Mouse (Mus musculus): ENCODE measurements around the gene A630076J17Rik. TPM values are rescaled to one million over a fixed set of nuclear protein-coding genes. Genes with fewer than 3 reads are reported as not detected.

Gene A630076J17Rik
- total and polyA plus RNA-seq, 3 experiments = not detected

GRCm38 (mm10) chr3:107221608-107222007, 8.8 kb upstream of the A630076J17Rik start, which contains the start of gene Cym:
Gene Cym (minus strand): TSS chr3:107221732.
- TF ChIP-seq MYB (IDR thresholded peaks at IDR 0.05; ENCODE audit: low read depth, low read length) = no peak
- no peak for TF ChIP-seq POLR2A (IDR thresholded peaks at IDR 0.05; ENCODE audit: control insufficient read depth in 1 of 2, insufficient read depth in 1 of 2, low read depth in 1 of 2, low read length in 2 of 2, poor library complexity in 1 of 2)
- TF ChIP-seq CHD1 (IDR thresholded peaks at IDR 0.05; ENCODE audit: low read depth, low read length) = no peak
- no peak for TF ChIP-seq EP300 (IDR thresholded peaks at IDR 0.05; ENCODE audit: low read depth in 1 of 2, low read length in 2 of 2)
- TF ChIP-seq E2F4 (IDR thresholded peaks at IDR 0.05; ENCODE audit: borderline replicate concordance, low read depth, low read length) = no peak
- TF ChIP-seq MAZ (IDR thresholded peaks at IDR 0.05; ENCODE audit: low read depth, low read length) = no peak
- no peak for TF ChIP-seq POLR2AphosphoS2 (IDR thresholded peaks at IDR 0.05; ENCODE audit: low read length)
- TF ChIP-seq NRF1 (IDR thresholded peaks at IDR 0.05; ENCODE audit: insufficient read depth, low read depth, low read length, poor library complexity, severe bottlenecking) = no peak
- TF ChIP-seq SMC3 (IDR thresholded peaks at IDR 0.05; ENCODE audit: low read depth, low read length) = no peak
- TF ChIP-seq JUND (IDR thresholded peaks at IDR 0.05; ENCODE audit: low read depth, low read length) = no peak
- TF ChIP-seq ETS1 (IDR thresholded peaks at IDR 0.05; ENCODE audit: low read depth, low read length) = no peak
- no peak for TF ChIP-seq MXI1 (IDR thresholded peaks at IDR 0.05; ENCODE audit: low read depth, low read length)
- TF ChIP-seq USF1 (IDR thresholded peaks at IDR 0.05; ENCODE audit: low read depth, low read length) = no peak
- no peak for TF ChIP-seq TBP (IDR thresholded peaks at IDR 0.05; ENCODE audit: low read depth, low read length)
- TF ChIP-seq SIN3A (IDR thresholded peaks at IDR 0.05; ENCODE audit: low read length) = no peak
- TF ChIP-seq MYC (IDR thresholded peaks at IDR 0.05; ENCODE audit: low read depth, low read length) = no peak
- no peak within 1 kb of the TSS for H3K4me3 ChIP-seq (ENCODE audit: control insufficient read depth in 1 of 2, insufficient read depth in 1 of 2, low read depth in 2 of 2, low read length in 2 of 2)
- no peaks in the 10 kb centered on the region for H3K4me1 ChIP-seq (ENCODE audit: control insufficient read depth in 1 of 2, insufficient read depth in 2 of 2, low read length in 2 of 2)
- DNase-seq (ENCODE audit: low read depth, low spot score) = no peak
- H3K27ac ChIP-seq (ENCODE audit: control insufficient read depth, low read depth, low read length) = no peak within 1 kb of the TSS
- H3K36me3 ChIP-seq (ENCODE audit: control insufficient read depth in 1 of 2, insufficient read depth in 2 of 2, low read length in 2 of 2) = no peaks in the 10 kb centered on the region
- H3K9me3 ChIP-seq (replicated peaks; ENCODE audit: insufficient read depth, low read length) = no peaks in the 10 kb centered on the region
- H3K79me2 ChIP-seq (ENCODE audit: control insufficient read depth, insufficient read depth, low read length, poor library complexity) = no peaks in the 10 kb centered on the region
- no peak within 1 kb of the TSS for H3K9ac ChIP-seq (ENCODE audit: control insufficient read depth, low read depth, low read length, poor library complexity, severe bottlenecking)
- peaks cover 0 to 7% of the 10 kb centered on the region in 2 experiments; a peak in 3 of 4 replicates for H3K27me3 ChIP-seq (ENCODE audit: control insufficient read depth in 1 of 2, insufficient read depth in 2 of 2, low read length in 2 of 2)

- H3K4me1 ChIP-seq (ENCODE audit: control insufficient read depth in 1 of 2, insufficient read depth in 2 of 2, low read length in 2 of 2) = no peaks in the 10 kb centered on the region
- no peaks in the 10 kb centered on the region for H3K36me3 ChIP-seq (ENCODE audit: control insufficient read depth in 1 of 2, insufficient read depth in 2 of 2, low read length in 2 of 2)
- H3K9ac ChIP-seq (ENCODE audit: control insufficient read depth, low read depth, low read length, poor library complexity, severe bottlenecking) = no peak overlapping the region
- TF ChIP-seq EP300 (IDR thresholded peaks at IDR 0.05; ENCODE audit: low read depth in 1 of 2, low read length in 2 of 2) (no peak), ELF1 (IDR thresholded peaks at IDR 0.05; ENCODE audit: low read depth, low read length) (no peak), CHD1 (IDR thresholded peaks at IDR 0.05; ENCODE audit: low read depth, low read length) (no peak), ZC3H11A (IDR thresholded peaks at IDR 0.05; ENCODE audit: low read depth, low read length) (no peak), NRF1 (IDR thresholded peaks at IDR 0.05; ENCODE audit: insufficient read depth, low read depth, low read length, poor library complexity, severe bottlenecking) (no peak), JUND (IDR thresholded peaks at IDR 0.05; ENCODE audit: low read depth, low read length) (no peak), RAD21 (IDR thresholded peaks at IDR 0.05; ENCODE audit: low read depth, low read length) (no peak)
- no peak overlapping the region for H3K4me3 ChIP-seq (ENCODE audit: control insufficient read depth in 1 of 2, insufficient read depth in 1 of 2, low read depth in 2 of 2, low read length in 2 of 2)
- no peaks in the 10 kb centered on the region for H3K79me2 ChIP-seq (ENCODE audit: control insufficient read depth, insufficient read depth, low read length, poor library complexity)
- peaks cover 0 to 1% of the 10 kb centered on the region in 2 experiments; a peak in 2 of 4 replicates for H3K27me3 ChIP-seq (ENCODE audit: control insufficient read depth in 1 of 2, insufficient read depth in 2 of 2, low read length in 2 of 2)
- DNase-seq (ENCODE audit: low read depth, low spot score) = no peak
- H3K9me3 ChIP-seq (replicated peaks; ENCODE audit: insufficient read depth, low read length) = no peaks in the 10 kb centered on the region
- no peak overlapping the region for H3K27ac ChIP-seq (ENCODE audit: control insufficient read depth, low read depth, low read length)
These were observed 7.2 kb upstream of the A630076J17Rik start for GRCm38 (mm10) chr3:107223230-107223629.
